10 mouse cellular contexts compared by ENCODE assay signal in the genomic region with DNA sequence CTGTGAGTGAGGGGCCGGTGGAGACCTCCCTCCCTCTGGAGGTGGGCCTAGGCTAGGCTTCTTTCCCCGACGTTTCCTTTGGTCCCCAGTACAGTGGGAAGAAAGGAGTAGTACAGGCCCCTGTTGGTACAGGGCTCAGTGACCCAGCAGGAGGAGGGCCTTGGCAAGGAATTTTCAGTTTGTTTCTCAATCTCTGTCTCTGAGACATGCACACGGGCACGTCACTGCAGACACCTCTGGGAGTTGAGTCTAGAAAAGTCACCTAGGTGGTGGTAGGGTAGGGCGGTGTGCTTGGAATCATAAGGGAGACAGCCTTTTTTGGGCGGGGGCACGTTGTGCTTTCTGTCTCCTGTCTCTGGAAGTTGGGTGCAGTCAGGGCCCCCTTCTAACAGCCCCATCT. TPM values are rescaled to one million over a fixed set of nuclear protein-coding genes. Genes with fewer than 3 reads are reported as not detected.
DNase-seq lines count a peak whose midpoint lies in the region; ATAC-seq and TF ChIP-seq lines count a peak whose summit lies in the region.
"Had no signal": no experiment of that assay in that cellular context is flagged by ENCODE, and none has a peak within 500 bp of the region (broad histone marks: within the 10 kb centered on the region; RNA-seq: fewer than 3 reads in every experiment).

No protein-coding gene starts in this region.

- H3K9ac ChIP-seq in liver, embryonic 12.5 days, result no peak overlapping the region

- no peaks in the 10 kb centered on the region for H3K36me3 ChIP-seq in liver, embryonic 12.5 days

- intact Hi-C loops in gastrocnemius, adult 2 months (cut with DNase I), result no loop called here
- intact Hi-C loops in heart, postnatal 14 days (cut with DNase I), result no loop called here

- H3K4me1 ChIP-seq in liver, embryonic 12.5 days, result peaks cover 100% of the 10 kb centered on the region

- H3K4me3 ChIP-seq in gastrocnemius, adult 2 months, result peak overlapping the region; percentile 100
- no peak overlapping the region for H3K4me3 ChIP-seq in liver, embryonic 12.5 days

- H3K4me2 ChIP-seq in liver, embryonic 12.5 days, result peak overlapping the region; percentile 88

- no peaks in the 10 kb centered on the region for H3K9me3 ChIP-seq in liver, embryonic 12.5 days (replicated peaks)

- peak; percentile 49 for DNase-seq in gastrocnemius, adult 2 months
- no peak for DNase-seq in gastrocnemius, postnatal 4 days (ENCODE audit: low spot score in 2 of 2)
- DNase-seq in cerebellum, adult 9-11 months, result peak; percentile 49
- peak; percentile 35 for DNase-seq in heart, postnatal 14 days
- peak; percentile 55 for DNase-seq in ovary, postnatal 36 days (ENCODE audit: low spot score)
- no peak for DNase-seq in frontal cortex, postnatal 10 days (ENCODE audit: low spot score in 2 of 2)
- DNase-seq in layer of hippocampus, adult 18-20 months (ENCODE audit: low spot score in 2 of 2), result no peak

- H3K27ac ChIP-seq in gastrocnemius, adult 2 months, result peak overlapping the region; percentile 97
- H3K27ac ChIP-seq in liver, embryonic 12.5 days, result peak overlapping the region; percentile 73

- 36% methylated on average over 8 of the region's 8 CpGs for WGBS in liver, embryonic 12.5 days (ENCODE audit: insufficient replicate concordance)

- ATAC-seq in liver, embryonic 12.5 days, result no peak

- H3K27me3 ChIP-seq in liver, embryonic 12.5 days (replicated peaks), result peaks cover 28% of the 10 kb centered on the region
- H3K27me3 ChIP-seq: CH12.LX had no signal

- no peak for TF ChIP-seq CTCF in gastrocnemius, adult 2 months (IDR thresholded peaks at IDR 0.05)

RNA-seq across cellular contexts. Expression of a gene that starts 5.8 kb away (rescaled TPM):
- 10 to 100 TPM; 38.3 to 43.6 TPM for total RNA-seq in gastrocnemius, adult 2 months (2021)
- 100 to 1,000 TPM; 126 to 131 TPM for total RNA-seq in gastrocnemius, postnatal 4 days (2021)
- 10 to 100 TPM; 57.9 to 64.9 TPM for total RNA-seq in heart, postnatal 14 days (2021)
- 2.5 and 2.7 TPM in 2 replicates for polyA plus RNA-seq in liver, embryonic 12.5 days (2016; fragmentation: Nextera tagmentation; extraction: Ambion mirVana)
- 10 to 100 TPM; 64.0 to 72.3 TPM for total RNA-seq in layer of hippocampus, adult 18-20 months (2021)

RNA-seq across cellular contexts. Expression of a gene that starts 33.6 kb away (rescaled TPM):
- total RNA-seq in gastrocnemius, adult 2 months (2021), result under 1 TPM; 0.22 to 0.23 TPM
- total RNA-seq in gastrocnemius, postnatal 4 days (2021), result under 1 TPM; 0.69 to 0.91 TPM
- total RNA-seq in heart, postnatal 14 days (2021), result not detected
- not detected in 2 replicates for polyA plus RNA-seq in liver, embryonic 12.5 days (2016; fragmentation: Nextera tagmentation; extraction: Ambion mirVana)
- not detected for total RNA-seq in layer of hippocampus, adult 18-20 months (2021)
- total RNA-seq: CH12.LX; neutrophil, adult 5-6 weeks had no signal

RNA-seq across cellular contexts. Expression of a gene that starts 47.5 kb away (rescaled TPM):
- total RNA-seq in gastrocnemius, adult 2 months (2021), result not detected
- not detected for total RNA-seq in gastrocnemius, postnatal 4 days (2021)
- total RNA-seq in heart, postnatal 14 days (2021), result not detected
- not detected in 2 replicates for polyA plus RNA-seq in liver, embryonic 12.5 days (2016; fragmentation: Nextera tagmentation; extraction: Ambion mirVana)
- not detected for total RNA-seq in layer of hippocampus, adult 18-20 months (2021)
- total RNA-seq: neutrophil, adult 5-6 weeks had no signal

Comparison
In these comparisons a context has a peak if more than half of its experiments do, and no peak if none do; other contexts are left out.
1. DNase-seq: peak in gastrocnemius, adult 2 months (single experiment), cerebellum, adult 9-11 months (single experiment), heart, postnatal 14 days (2 of 2) and ovary, postnatal 36 days (single experiment); none in gastrocnemius, postnatal 4 days (0 of 2), frontal cortex, postnatal 10 days (0 of 2) and layer of hippocampus, adult 18-20 months (0 of 2).